Mouse (Mus musculus) small intestine, adult 2 months (tissue): Measurements from ENCODE around the gene Ap5z1.

Experiments
- CTCF ChIP-seq: fragments of 200-500 bp; IDR thresholded peaks from 2 replicates; pipeline ENCODE4 v1.5.1; 2012; ENCODE audit warnings: low read depth, mild to moderate bottlenecking, control low read depth, inconsistent platforms, low read length, moderate library complexity, mixed read lengths; ENCODE audit not compliant: insufficient replicate concordance, insufficient read length; ENCODE audit errors: extremely low read depth
- POLR2A ChIP-seq: fragments of 200-500 bp; IDR thresholded peaks from 2 replicates; pipeline ENCODE4 v1.6.1; 2012; ENCODE audit warnings: low read depth, mild to moderate bottlenecking, control low read depth, inconsistent platforms, low read length, moderate library complexity

DNA sequence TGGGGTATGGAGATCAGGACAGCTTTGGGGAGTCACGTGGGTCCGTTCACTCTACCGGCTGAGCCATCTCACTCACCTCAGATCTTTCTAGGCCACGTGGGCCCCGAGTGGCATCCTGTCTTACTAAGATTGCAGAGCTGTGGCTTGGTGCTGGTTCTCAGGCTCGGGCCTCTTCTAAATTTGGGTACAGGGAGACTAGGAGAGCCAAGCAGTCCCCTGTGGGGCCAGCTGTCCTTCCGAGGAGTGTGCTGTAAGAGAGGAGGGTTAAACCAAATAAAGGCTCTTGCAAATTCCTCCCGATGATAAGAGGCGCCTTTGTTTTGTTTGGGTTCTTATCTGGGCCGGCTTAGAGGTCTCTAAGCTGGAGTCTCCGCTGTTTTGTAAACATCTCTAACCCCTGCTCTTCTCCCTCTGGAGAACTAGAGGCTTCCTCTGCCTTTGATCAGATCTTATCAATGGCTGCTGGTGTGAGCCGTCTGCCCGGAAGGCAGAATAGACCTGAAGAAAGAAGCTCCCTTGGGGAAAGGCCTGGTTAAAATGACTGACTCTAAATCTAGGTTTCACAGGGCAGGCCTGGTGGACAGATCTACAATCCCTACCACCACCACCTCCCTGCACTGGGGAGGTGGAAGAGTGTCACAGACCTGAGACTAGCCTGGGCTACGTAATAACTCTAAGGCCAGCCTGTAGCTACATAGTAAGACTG, 47.5 kb upstream of the Ap5z1 start:
- TF ChIP-seq POLR2A: no peak
- no peak for TF ChIP-seq CTCF
